Mouse (Mus musculus): ENCODE results near the gene Olfr136.

Olfr136 gene

GRCm38 (mm10) chr17:38329531-38329930, at the start of gene Olfr136:
Gene Olfr136 (plus strand): TSS chr17:38329831.
- no peak for DNase-seq (ENCODE audit: low spot score in 2 of 2)

- no peak for DNase-seq (ENCODE audit: low spot score in 2 of 2)
These were observed 22.2 kb upstream of the Olfr136 start, which contains the start of gene Olfr137 for GRCm38 (mm10) chr17:38307470-38307869. Gene Olfr137 (minus strand): TSS chr17:38307570.

Data from frontal cortex, postnatal 14 days (tissue).